Mouse (Mus musculus): ENCODE data around the gene Hist2h3b. TPM values are rescaled to one million over a fixed set of nuclear protein-coding genes. Genes with fewer than 3 reads are reported as not detected.

Hist2h3b gene
- polyA plus RNA-seq, 1 experiment from 2014 or later: 42.5 TPM

DNA sequence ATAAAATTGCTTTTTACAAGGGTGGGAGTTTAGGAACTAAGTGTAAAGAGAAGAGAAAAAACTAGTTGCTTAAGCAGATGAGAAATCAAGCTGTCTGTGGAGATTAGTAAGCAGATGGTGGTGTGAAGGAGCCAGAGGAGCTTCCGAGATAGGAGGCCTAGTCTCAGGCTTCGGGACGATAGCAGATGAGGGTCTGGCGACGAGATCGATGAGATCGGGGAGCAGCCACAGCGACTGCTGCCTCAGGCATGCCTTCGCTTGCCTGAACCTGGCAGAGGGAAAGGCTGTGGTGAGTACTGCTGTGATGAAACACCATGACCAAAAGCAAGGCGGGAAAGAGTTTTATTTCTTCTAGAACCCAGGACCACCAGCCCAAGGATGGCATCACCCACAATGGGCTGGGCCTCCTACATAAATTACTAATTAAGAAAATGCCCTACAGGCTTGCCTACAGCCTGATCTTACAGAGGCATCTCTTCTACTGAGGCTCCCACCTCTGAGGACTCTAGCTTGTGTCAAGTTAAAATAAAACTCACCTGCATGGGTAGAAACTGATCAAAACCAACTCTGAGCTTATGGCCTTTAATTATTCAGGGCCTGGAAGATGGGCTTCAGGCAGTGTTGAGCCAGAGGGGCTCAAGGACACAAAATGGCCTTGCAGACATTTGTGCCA, 13.6 kb upstream of the Hist2h3b start:
- no peaks in the 10 kb centered on the region for H3K27me3 ChIP-seq
- 50% methylated on average over 10 of the region's 10 CpGs for WGBS
- H3K4me2 ChIP-seq (replicated peaks): no peak overlapping the region

GRCm38 (mm10) chr3:96255926-96256593, 12.4 kb upstream of the Hist2h3b start:
- Histone ChIP-seq H3K27ac (replicated peaks) (no peak overlapping the region), H3K36me3 (no peaks in the 10 kb centered on the region), H3K27me3 (no peaks in the 10 kb centered on the region), H3K4me1 (0 out of 2 replicates have a peak, but pooled peaks cover 3% of the 10 kb centered on the region), H3K9me3 (no peaks in the 10 kb centered on the region), H3K4me2 (replicated peaks) (no peak overlapping the region), H3K4me3 (no peak overlapping the region), H3K9ac (replicated peaks) (no peak overlapping the region)
- 87% methylated on average over 5 of the region's 5 CpGs for WGBS
- no peak for ATAC-seq (replicated peaks)

More for the DNA sequence above, 13.6 kb upstream of the Hist2h3b start:
- Histone ChIP-seq H3K9me3 (no peaks in the 10 kb centered on the region), H3K9ac (replicated peaks) (no peak overlapping the region), H3K4me1 (0 out of 2 replicates have a peak, but pooled peaks cover 3% of the 10 kb centered on the region), H3K36me3 (no peaks in the 10 kb centered on the region), H3K27ac (replicated peaks) (no peak overlapping the region), H3K4me3 (no peak overlapping the region)
- ATAC-seq (replicated peaks): no peak

GRCm38 (mm10) chr3:96257190-96257589, 11.3 kb upstream of the Hist2h3b start:
- no peak overlapping the region for H3K27ac ChIP-seq (replicated peaks)
- no peak overlapping the region for H3K4me2 ChIP-seq (replicated peaks)
- H3K4me1 ChIP-seq: peaks cover 10% of the 10 kb centered on the region
- no peaks in the 10 kb centered on the region for H3K36me3 ChIP-seq
- ATAC-seq (replicated peaks): no peak
- no peak overlapping the region for H3K9ac ChIP-seq (replicated peaks)
- H3K4me3 ChIP-seq: no peak overlapping the region
- 91% methylated on average over 3 of the region's 3 CpGs for WGBS
- no peaks in the 10 kb centered on the region for H3K9me3 ChIP-seq
- H3K27me3 ChIP-seq: no peaks in the 10 kb centered on the region

DNA sequence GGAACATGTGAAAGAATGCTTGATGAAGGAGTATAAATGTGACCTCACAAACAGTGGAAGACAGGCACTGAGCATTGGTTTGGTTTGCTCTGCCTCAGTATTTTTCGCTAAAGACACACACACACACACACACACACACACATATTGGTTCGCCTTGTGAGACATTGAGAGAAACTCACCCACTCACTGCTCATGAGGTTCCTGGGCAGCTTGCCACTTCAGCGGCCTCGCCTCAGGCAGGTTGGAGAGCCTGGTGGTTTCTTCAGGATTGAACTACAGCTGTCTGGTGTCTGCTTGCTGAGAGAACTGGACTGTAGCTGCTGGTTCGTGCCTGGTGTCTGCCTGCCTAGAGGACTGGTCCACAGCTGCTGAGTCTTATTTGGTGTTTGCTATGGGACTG, 8.2 kb upstream of the Hist2h3b start:
- WGBS: 90% methylated on average over 5 of the region's 5 CpGs
- H3K9me3 ChIP-seq: no peaks in the 10 kb centered on the region
- H3K4me1 ChIP-seq: peaks cover 21% of the 10 kb centered on the region
- no peak overlapping the region for H3K27ac ChIP-seq (replicated peaks)
- ATAC-seq (replicated peaks): no peak
- no peak overlapping the region for H3K4me2 ChIP-seq (replicated peaks)
- no peak overlapping the region for H3K9ac ChIP-seq (replicated peaks)
- H3K4me3 ChIP-seq: no peak overlapping the region
- H3K36me3 ChIP-seq: no peaks in the 10 kb centered on the region
- H3K27me3 ChIP-seq: no peaks in the 10 kb centered on the region

DNA sequence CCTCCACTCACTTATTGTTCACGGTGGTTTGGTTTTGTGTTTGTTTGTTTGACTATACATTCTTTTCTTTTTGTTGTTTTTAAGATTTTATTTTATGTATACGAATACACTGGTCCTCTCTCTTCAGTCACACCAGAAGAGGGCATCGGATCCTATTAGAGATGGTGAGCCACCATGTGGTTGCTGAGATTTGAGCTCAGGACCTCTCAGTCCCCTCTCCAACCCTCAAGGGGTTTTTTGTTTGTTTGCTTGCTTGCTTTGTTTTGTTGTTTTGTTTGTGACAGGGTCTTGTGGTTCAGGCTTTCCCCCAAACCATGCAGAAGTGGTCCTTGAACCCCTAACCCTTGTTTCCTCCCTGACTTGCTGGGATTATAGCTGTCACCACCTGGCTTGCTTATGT, 6.8 kb upstream of the Hist2h3b start:
- Histone ChIP-seq H3K4me3 (peak overlapping the region; percentile 66), H3K27ac (replicated peaks) (peak overlapping the region; percentile 99), H3K4me1 (peaks cover 21% of the 10 kb centered on the region), H3K27me3 (no peaks in the 10 kb centered on the region), H3K9me3 (no peaks in the 10 kb centered on the region), H3K4me2 (replicated peaks) (peak overlapping the region; percentile 63), H3K36me3 (no peaks in the 10 kb centered on the region), H3K9ac (replicated peaks) (peak overlapping the region; percentile 80; the same call in 1 of the 2 replicates)
- WGBS: 61% methylated on average over 3 of the region's 3 CpGs
- no peak for ATAC-seq (replicated peaks)

- under 1% methylated on average over 19 of the region's 19 CpGs for WGBS
Measured at GRCm38 (mm10) chr3:96262216-96262875, 6.1 kb upstream of the Hist2h3b start.

DNA sequence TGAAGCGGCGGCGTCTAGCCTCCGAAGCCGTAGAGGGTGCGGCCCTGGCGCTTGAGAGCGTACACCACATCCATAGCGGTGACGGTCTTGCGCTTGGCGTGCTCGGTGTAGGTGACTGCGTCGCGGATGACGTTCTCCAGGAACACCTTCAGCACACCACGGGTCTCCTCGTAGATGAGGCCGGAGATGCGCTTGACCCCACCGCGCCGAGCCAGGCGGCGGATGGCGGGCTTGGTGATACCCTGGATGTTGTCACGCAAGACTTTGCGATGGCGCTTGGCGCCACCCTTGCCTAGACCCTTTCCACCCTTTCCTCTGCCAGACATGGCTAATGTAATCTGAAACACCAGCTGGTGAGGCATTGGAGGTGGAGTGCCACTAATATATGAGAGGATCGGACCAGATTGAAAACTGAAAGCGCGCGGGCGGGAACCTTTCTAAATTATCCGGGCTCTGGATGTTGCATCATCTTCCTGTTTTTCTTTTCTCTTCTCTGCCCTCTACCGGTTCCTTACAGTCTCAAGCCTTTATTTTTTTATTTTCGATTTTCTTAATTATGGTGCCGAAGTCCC, 5.4 kb upstream of the Hist2h3b start, which contains the start of gene Hist2h4:
TSS of gene Hist2h4 (minus strand) at position 333 of the 572 bp plus-strand sequence.
- no peaks in the 10 kb centered on the region for H3K9me3 ChIP-seq
- no peaks in the 10 kb centered on the region for H3K27me3 ChIP-seq
- under 1% methylated on average over 40 of the region's 40 CpGs for WGBS
- peak within 1 kb of the TSS; percentile 66 for H3K4me3 ChIP-seq
- no peaks in the 10 kb centered on the region for H3K36me3 ChIP-seq
- peak within 1 kb of the TSS; percentile 63 for H3K4me2 ChIP-seq (replicated peaks)
- H3K27ac ChIP-seq (replicated peaks): peak within 1 kb of the TSS; percentile 99
- H3K4me1 ChIP-seq: peaks cover 27% of the 10 kb centered on the region
- ATAC-seq (replicated peaks): peak; percentile 91
- peak within 1 kb of the TSS; percentile 80 for H3K9ac ChIP-seq (replicated peaks)

More at GRCm38 (mm10) chr3:96262216-96262875, 6.1 kb upstream of the Hist2h3b start:
- no peaks in the 10 kb centered on the region for H3K9me3 ChIP-seq
- H3K27me3 ChIP-seq: no peaks in the 10 kb centered on the region
- peak overlapping the region; percentile 80 for H3K9ac ChIP-seq (replicated peaks)
- H3K36me3 ChIP-seq: no peaks in the 10 kb centered on the region
- H3K4me1 ChIP-seq: peaks cover 21% of the 10 kb centered on the region
- peak overlapping the region; percentile 99 for H3K27ac ChIP-seq (replicated peaks)
- H3K4me3 ChIP-seq: peak overlapping the region; percentile 66
- peak; percentile 78 for ATAC-seq (replicated peaks)
- peak overlapping the region; percentile 63 for H3K4me2 ChIP-seq (replicated peaks)

DNA sequence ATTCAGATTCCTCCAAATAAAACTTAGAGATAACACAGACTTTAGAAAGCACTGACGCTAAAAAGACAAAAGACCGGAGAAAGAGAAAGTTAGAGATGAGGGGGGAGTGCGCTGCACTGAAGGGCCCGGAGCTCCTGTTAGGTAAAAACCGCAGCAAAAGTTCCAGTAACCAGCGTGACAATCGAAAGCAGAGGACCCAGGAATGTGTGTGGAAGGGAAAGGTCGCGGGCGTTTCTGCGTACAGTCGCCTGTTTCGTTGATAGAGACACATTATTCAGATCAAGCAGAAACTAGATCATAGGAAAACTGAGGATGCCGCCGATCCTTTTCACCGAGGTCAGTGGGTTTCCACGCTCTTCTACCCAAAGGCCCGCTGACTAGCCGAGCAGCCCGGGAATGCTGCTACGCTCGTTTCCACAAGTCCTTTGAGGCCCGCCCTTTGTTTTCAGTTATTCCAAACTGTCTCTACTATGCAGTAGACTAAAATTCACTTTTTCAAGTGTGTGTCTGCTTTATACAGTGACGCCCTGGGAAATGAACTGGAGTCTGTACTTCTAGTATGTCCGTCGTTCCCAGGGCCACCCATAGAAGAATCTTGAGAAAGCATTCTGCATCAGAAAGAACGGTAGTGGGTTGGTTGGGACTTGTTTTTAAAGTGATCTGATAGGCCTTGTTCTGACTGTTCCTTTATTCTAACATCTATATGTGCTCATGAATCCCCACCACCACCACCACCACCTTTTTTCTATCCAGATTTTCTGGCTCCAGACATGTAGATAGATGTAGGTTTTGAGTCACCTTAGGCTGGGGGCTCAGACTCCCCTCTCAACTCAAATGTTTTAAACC, 4.7 kb upstream of the Hist2h3b start:
- peak overlapping the region; percentile 63 for H3K4me2 ChIP-seq (replicated peaks)
- 4% methylated on average over 27 of the region's 27 CpGs for WGBS
- peak overlapping the region; percentile 99 for H3K27ac ChIP-seq (replicated peaks)
- no peaks in the 10 kb centered on the region for H3K36me3 ChIP-seq
- H3K9ac ChIP-seq (replicated peaks): peak overlapping the region; percentile 56
- peaks cover 30% of the 10 kb centered on the region for H3K4me1 ChIP-seq
- peak; percentile 36 for ATAC-seq (replicated peaks)
- H3K27me3 ChIP-seq: no peaks in the 10 kb centered on the region
- no peaks in the 10 kb centered on the region for H3K9me3 ChIP-seq
- peak overlapping the region; percentile 66 for H3K4me3 ChIP-seq

DNA sequence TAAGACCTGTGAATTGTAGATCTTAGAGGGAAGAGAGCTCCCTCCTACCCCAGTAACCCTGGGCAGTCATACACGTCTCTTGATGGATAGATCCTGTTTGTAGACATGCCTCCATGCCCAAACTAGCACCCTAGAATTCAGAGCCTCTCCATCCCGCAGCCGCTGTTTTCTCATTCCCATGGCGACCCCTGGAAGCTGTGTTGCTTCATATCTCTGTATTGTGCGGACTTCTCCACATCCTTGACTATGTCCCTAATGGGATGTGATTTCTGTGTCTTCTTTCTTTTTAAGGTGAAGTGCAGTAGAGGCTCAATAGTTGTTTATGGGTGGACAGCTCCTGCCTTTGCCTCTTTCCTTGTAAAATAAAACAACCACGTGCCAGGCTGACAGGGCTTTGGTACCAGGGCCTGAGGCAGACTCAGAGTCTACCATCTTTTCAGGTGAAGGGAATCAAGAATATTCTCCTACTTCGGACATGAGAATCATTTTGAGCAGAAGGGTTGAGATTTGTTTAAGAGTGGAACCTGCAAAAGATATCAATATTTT, 4.0 kb upstream of the Hist2h3b start:
- H3K4me1 ChIP-seq: peaks cover 34% of the 10 kb centered on the region
- peak overlapping the region; percentile 56 for H3K9ac ChIP-seq (replicated peaks)
- no peaks in the 10 kb centered on the region for H3K9me3 ChIP-seq
- H3K4me3 ChIP-seq: peak overlapping the region; percentile 66; the same call in 1 of the 2 replicates
- peak overlapping the region; percentile 99 for H3K27ac ChIP-seq (replicated peaks)
- H3K36me3 ChIP-seq: no peaks in the 10 kb centered on the region
- no peak for ATAC-seq (replicated peaks)
- peak overlapping the region; percentile 63 for H3K4me2 ChIP-seq (replicated peaks)
- 60% methylated on average over 7 of the region's 7 CpGs for WGBS
- H3K27me3 ChIP-seq: no peaks in the 10 kb centered on the region

GRCm38 (mm10) chr3:96266132-96266710, 2.2 kb upstream of the Hist2h3b start:
- H3K9me3 ChIP-seq: no peaks in the 10 kb centered on the region
- no peak overlapping the region for H3K4me3 ChIP-seq
- no peak for ATAC-seq (replicated peaks)
- peaks cover 39% of the 10 kb centered on the region for H3K4me1 ChIP-seq
- no peak overlapping the region for H3K9ac ChIP-seq (replicated peaks)
- no peaks in the 10 kb centered on the region for H3K27me3 ChIP-seq
- H3K36me3 ChIP-seq: no peaks in the 10 kb centered on the region
- H3K4me2 ChIP-seq (replicated peaks): no peak overlapping the region
- no peak overlapping the region for H3K27ac ChIP-seq (replicated peaks)
- 91% methylated on average over 8 of the region's 8 CpGs for WGBS

DNA sequence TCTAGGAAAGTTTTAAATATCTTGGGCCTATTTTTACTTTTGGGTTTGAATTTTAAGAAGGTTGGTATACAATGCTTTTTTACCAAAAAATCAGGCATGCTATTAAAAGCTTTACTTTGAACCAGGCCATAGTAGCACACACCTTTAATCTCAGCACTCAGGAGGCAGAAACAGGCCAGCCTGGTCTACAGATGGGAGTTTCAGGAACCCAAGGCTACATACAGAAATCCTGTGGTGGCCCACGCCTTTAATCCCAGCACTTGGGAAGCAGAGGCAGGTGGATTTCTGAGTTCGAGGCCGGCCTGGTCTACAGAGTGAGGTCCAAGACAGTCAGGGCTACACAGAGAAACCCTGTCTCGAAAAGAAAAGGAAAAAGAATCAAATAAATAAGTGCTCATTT, 913 bp upstream of the Hist2h3b start:
- no peak overlapping the region for H3K9ac ChIP-seq (replicated peaks)
- H3K4me2 ChIP-seq (replicated peaks): peak overlapping the region; percentile 61; the same call in 1 of the 2 replicates
- no peak for ATAC-seq (replicated peaks)
- H3K4me3 ChIP-seq: no peak overlapping the region
- 73% methylated on average over 4 of the region's 4 CpGs for WGBS
- no peaks in the 10 kb centered on the region for H3K9me3 ChIP-seq
- no peaks in the 10 kb centered on the region for H3K27me3 ChIP-seq
- peaks cover 29% of the 10 kb centered on the region for H3K4me1 ChIP-seq
- H3K36me3 ChIP-seq: no peaks in the 10 kb centered on the region
- peak overlapping the region; percentile 87 for H3K27ac ChIP-seq (replicated peaks)

All from forebrain, embryonic 15.5 days (tissue).